Mouse (Mus musculus) embryonic facial prominence, embryonic 12.5 days (tissue): ENCODE results near the gene Rassf3. TPM values are rescaled to one million over a fixed set of nuclear protein-coding genes. Genes with fewer than 3 reads are reported as not detected.
A peak's percentile ranks its signal among the peaks of the same experiment; 100 is the strongest.

ENCODE experiments used
- ATAC-seq: fragments of 200-750 bp; cut with Nextera tagmentation; 2 replicates; pipeline ENCODE4 v1.8.0; 2017; ENCODE audit not compliant: insufficient number of reproducible peaks, insufficient read depth, low FRiP score, low TSS enrichment
- H3K27ac ChIP-seq: fragments of 300-500 bp; sonication (generic); 2 replicates; pipeline ENCODE4 v1.5.1; 2016; ENCODE audit warnings: mild to moderate bottlenecking
- H3K27me3 ChIP-seq: fragments of 300-500 bp; sonication (generic); 2 replicates; pipeline ENCODE4 v1.6.1; 2016; ENCODE audit warnings: mild to moderate bottlenecking, moderate library complexity
- H3K36me3 ChIP-seq: fragments of 300-500 bp; sonication (generic); 2 replicates; pipeline ENCODE4 v1.6.1; 2016; ENCODE audit warnings: mild to moderate bottlenecking
- H3K4me1 ChIP-seq: fragments of 300-500 bp; sonication (generic); 2 replicates; pipeline ENCODE4 v1.6.1; 2016
- H3K4me2 ChIP-seq: fragments of 300-500 bp; sonication (generic); replicated peaks from 2 replicates; pipeline ENCODE4 v1.6.1; 2016; ENCODE audit warnings: mild to moderate bottlenecking, moderate library complexity
- H3K4me3 ChIP-seq: fragments of 300-500 bp; sonication (generic); 2 replicates; pipeline ENCODE4 v1.5.1; 2016; ENCODE audit warnings: mild to moderate bottlenecking
- H3K9ac ChIP-seq: fragments of 300-500 bp; sonication (generic); 2 replicates; pipeline ENCODE4 v1.6.1; 2016; ENCODE audit warnings: mild to moderate bottlenecking, moderate library complexity
- H3K9me3 ChIP-seq: fragments of 300-500 bp; sonication (generic); 2 replicates; pipeline ENCODE4 v1.6.1; 2016; ENCODE audit warnings: mild to moderate bottlenecking, moderate library complexity
- WGBS: fragments of 180-500 bp; shearing (Covaris S2); methylation state at CpG from one replicate; pipeline ENCODE4 v1.1.7; 2016; 5-methylcytosine and 5-hydroxymethylcytosine counted together
- polyA plus RNA-seq: library from polyadenylated mRNA; unstranded; fragments of >200 nt; fragmentation: Nextera tagmentation; extraction: Ambion mirVana; gene quantifications from 2 replicates; pipeline ENCODE4 v1.2.1, GENCODE M21; 2016

Gene Rassf3
- polyA plus RNA-seq: 23.1 and 24.7 TPM in 2 replicates

DNA sequence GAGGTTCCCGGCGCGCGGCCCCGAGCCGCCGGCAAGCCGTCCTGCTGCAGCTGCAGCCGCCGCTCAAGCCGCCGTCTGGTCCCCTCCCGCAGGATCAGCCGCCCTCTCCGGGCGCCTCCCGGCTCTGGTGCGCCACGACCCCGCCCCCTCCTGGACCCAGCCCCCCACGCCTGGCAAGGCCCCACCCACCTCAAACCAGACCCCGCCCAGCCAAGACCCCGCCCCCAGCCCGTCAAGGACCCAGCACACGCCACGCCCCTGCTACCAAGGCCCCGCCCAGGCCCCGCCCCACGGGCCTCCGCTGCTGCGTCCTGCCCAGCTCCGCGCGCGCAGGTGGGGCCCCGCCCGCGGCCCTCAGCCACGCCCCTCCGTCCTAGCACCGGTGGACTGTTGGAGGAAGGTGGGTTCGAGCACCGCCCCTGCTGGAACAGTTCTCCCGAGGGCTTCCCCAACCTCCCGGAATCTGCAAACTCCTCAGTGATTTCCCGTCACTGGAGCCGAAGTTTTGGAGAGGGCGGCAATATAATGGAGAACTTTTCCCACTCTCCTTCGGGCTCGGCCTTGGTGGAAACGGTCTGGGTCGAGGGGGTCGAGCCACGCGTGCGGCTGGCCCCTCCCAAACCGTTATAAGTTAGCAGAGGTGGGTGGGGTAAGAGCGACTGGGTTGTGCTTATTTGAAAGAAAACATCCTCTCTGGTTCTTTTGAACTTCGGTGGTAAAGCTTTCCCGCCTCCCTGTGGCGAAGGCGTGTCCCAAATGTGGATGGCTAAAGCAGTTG is at the start of gene Rassf3:
TSS of gene Rassf3 (minus strand) at position 158 of the 778 bp plus-strand sequence.
- Histone ChIP-seq H3K27ac (peak within 1 kb of the TSS; percentile 89), H3K4me3 (peak within 1 kb of the TSS; percentile 96), H3K36me3 (no peaks in the 10 kb centered on the region), H3K4me2 (peak within 1 kb of the TSS; percentile 85), H3K9ac (peak within 1 kb of the TSS; percentile 95), H3K27me3 (no peaks in the 10 kb centered on the region), H3K9me3 (no peaks in the 10 kb centered on the region), H3K4me1 (peaks cover 33% of the 10 kb centered on the region)
- peak; percentile 93 for ATAC-seq
- 1% methylated on average over 38 of the region's 62 CpGs for WGBS

DNA sequence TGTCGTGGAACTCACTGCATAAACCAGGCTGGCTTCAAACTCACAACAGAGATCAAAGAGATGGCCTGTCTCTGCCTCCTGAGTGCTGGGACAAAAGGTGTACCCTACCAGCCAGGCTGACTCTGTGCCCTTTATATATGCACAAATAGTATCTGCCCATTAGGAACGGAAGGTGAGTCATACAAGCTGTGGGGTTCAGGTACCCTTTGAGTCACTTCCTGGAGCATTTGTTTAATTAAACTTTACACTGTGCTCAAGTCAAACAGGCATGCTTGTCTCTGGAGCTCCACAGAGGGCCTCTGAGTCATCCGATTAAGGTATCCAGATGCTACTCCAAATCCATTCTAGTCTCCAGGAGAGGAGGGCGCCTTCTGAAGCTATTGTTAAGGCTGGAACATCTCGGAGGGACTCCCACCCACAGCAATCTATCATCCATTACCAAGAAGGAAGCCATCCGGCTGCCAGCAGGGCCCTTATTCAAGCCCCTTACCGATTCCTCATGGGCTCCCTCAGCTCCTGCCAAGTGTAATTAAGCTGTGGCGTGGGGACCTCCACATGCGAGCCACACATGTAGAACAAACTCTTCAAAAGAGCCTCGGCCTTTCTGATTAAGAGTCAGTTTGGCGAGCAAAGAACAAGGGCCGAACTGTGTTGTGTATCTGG is 44.9 kb upstream of the Rassf3 start:
- no peaks in the 10 kb centered on the region for H3K36me3 ChIP-seq
- H3K4me1 ChIP-seq: peaks cover 9% of the 10 kb centered on the region; the same call in 1 of the 2 replicates
- H3K27me3 ChIP-seq: no peaks in the 10 kb centered on the region
- ATAC-seq: no peak
- H3K4me2 ChIP-seq: 0 out of 2 replicates have a peak overlapping the region, but pooled peaks have one; percentile 5
- 30% methylated on average over 12 of the region's 12 CpGs for WGBS
- no peaks in the 10 kb centered on the region for H3K9me3 ChIP-seq
- H3K9ac ChIP-seq: no peak overlapping the region
- peak overlapping the region; percentile 52 for H3K27ac ChIP-seq
- H3K4me3 ChIP-seq: no peak overlapping the region

- Histone ChIP-seq H3K4me2 (no peak overlapping the region), H3K9me3 (no peaks in the 10 kb centered on the region), H3K9ac (no peak overlapping the region), H3K4me1 (peaks cover 11% of the 10 kb centered on the region; the same call in 1 of the 2 replicates), H3K4me3 (no peak overlapping the region), H3K27ac (no peak overlapping the region), H3K36me3 (no peaks in the 10 kb centered on the region), H3K27me3 (no peaks in the 10 kb centered on the region)
- no peak for ATAC-seq
- 27% methylated on average over 2 of the region's 2 CpGs for WGBS
Measured at GRCm38 (mm10) chr10:121519710-121520109, 43.6 kb upstream of the Rassf3 start.

- no peak for ATAC-seq
- Histone ChIP-seq H3K36me3 (no peaks in the 10 kb centered on the region), H3K4me1 (peaks cover 7% of the 10 kb centered on the region; the same call in 1 of the 2 replicates), H3K4me3 (no peak overlapping the region), H3K9ac (no peak overlapping the region), H3K27me3 (no peaks in the 10 kb centered on the region), H3K9me3 (no peaks in the 10 kb centered on the region), H3K4me2 (no peak overlapping the region; the same call in 1 of the 2 replicates), H3K27ac (0 out of 2 replicates have a peak overlapping the region, but pooled peaks have one; percentile 36)
- 24% methylated on average over 18 of the region's 18 CpGs for whole genome bisulfite sequencing
Measured at GRCm38 (mm10) chr10:121516008-121516600, 40.0 kb upstream of the Rassf3 start.

DNA sequence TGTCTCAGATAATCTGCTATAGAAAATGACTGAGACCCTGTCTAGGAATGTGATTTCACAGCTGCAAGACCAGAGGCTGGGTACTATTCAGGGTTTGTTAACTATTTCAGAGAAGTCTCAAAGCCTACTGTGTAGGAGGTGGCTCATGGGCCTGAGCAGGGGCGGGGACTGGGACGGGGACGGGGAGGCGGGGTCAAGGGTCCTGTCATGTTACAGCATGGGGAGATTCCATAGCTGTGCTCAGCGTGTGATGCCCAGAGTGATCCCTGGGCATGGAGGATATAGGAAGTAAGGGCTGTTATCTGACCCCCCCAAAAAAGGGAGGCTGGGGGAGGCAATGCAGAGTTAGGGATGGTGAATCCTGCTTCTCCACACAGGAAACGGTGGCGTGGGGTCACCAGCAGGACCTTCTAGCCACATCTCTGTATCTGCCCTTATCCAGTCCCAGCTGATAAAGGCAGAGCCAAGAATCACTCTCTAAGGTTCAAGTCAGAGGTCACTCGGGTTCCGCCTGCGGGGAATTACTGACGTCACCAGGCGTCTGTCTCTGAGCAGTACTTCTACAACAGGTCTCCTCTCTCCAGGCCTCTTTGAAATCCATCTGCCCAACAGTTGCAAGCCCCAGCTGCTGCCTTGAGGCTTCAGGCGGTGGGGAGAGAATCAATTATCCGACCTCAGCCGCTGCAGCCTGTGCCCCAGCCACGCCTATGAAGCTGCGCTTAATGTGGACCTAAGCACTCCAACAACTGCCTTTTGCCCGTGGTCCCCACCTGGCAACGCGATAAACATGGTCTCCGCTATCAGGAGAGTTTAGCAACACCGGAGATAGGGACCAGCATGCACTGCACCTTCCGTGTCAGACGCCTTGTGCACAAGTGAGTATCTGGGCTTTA is 33.9 kb upstream of the Rassf3 start:
- H3K36me3 ChIP-seq: no peaks in the 10 kb centered on the region
- peak; percentile 38; the same call in 1 of the 2 replicates for ATAC-seq
- 12% methylated on average over 24 of the region's 24 CpGs for WGBS
- no peaks in the 10 kb centered on the region for H3K27me3 ChIP-seq
- H3K4me2 ChIP-seq: peak overlapping the region; percentile 23; the same call in 1 of the 2 replicates
- H3K4me1 ChIP-seq: peaks cover 36% of the 10 kb centered on the region
- H3K9me3 ChIP-seq: no peaks in the 10 kb centered on the region
- peak overlapping the region; percentile 17 for H3K27ac ChIP-seq
- no peak overlapping the region for H3K9ac ChIP-seq
- no peak overlapping the region for H3K4me3 ChIP-seq

DNA sequence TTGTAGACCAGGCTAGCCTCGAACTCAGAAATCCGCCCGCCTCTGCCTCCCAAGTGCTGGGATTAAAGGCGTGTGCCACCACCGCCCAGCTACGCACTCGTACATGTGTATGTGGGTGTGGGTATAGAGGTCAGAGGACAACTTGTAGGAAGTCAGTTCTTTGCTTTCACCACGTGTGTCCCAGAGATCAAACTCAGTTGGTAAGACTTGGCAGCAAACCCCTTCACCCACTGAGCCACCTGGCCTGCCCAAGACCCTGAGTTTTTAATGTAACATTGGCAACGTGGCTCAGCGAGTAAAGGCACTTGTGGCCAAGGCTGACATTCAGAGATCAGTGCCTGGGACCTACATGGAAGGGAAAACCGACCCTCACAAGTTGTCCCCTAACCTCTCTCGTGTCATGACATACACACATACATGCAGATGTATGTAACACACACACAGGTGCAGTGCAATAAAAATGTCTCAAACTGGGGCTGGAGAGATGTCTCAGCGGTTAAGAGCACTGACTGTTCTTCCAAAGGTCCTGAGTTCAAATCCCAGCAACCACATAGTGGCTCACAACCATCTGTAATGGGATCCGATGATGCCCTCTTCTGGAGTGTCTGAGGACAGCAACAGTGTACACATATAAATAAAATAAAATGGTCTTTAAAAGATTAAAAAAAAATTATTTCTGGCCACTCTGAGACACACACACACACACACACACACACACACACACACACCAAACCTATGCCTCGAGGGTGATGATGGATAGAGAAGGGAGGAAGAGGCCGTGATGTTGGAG is 31.8 kb upstream of the Rassf3 start:
- H3K27ac ChIP-seq: 0 out of 2 replicates have a peak overlapping the region, but pooled peaks have one; percentile 86
- 89% methylated on average over 16 of the region's 16 CpGs for WGBS
- no peak for ATAC-seq

GRCm38 (mm10) chr10:121506731-121507583 is 30.8 kb upstream of the Rassf3 start:
- peaks cover 41% of the 10 kb centered on the region for H3K4me1 ChIP-seq
- peak; percentile 55; the same call in 1 of the 2 replicates for ATAC-seq
- 22% methylated on average over 29 of the region's 29 CpGs for WGBS
- no peak overlapping the region for H3K4me3 ChIP-seq
- H3K9ac ChIP-seq: no peak overlapping the region
- H3K9me3 ChIP-seq: no peaks in the 10 kb centered on the region
- peak overlapping the region; percentile 19; the same call in 1 of the 2 replicates for H3K4me2 ChIP-seq
- H3K27ac ChIP-seq: peak overlapping the region; percentile 86
- no peaks in the 10 kb centered on the region for H3K36me3 ChIP-seq
- no peaks in the 10 kb centered on the region for H3K27me3 ChIP-seq

More for the DNA sequence above, 31.8 kb upstream of the Rassf3 start:
- Histone ChIP-seq H3K4me1 (peaks cover 41% of the 10 kb centered on the region), H3K36me3 (no peaks in the 10 kb centered on the region), H3K4me3 (no peak overlapping the region), H3K9me3 (no peaks in the 10 kb centered on the region), H3K27me3 (no peaks in the 10 kb centered on the region), H3K9ac (no peak overlapping the region), H3K4me2 (no peak overlapping the region)

- Histone ChIP-seq H3K9me3 (no peaks in the 10 kb centered on the region), H3K4me3 (peak overlapping the region; percentile 26), H3K4me1 (peaks cover 40% of the 10 kb centered on the region), H3K27ac (peak overlapping the region; percentile 86), H3K9ac (no peak overlapping the region), H3K36me3 (no peaks in the 10 kb centered on the region), H3K27me3 (no peaks in the 10 kb centered on the region), H3K4me2 (peak overlapping the region; percentile 43)
- 29% methylated on average over 7 of the region's 7 CpGs for WGBS
- no peak for ATAC-seq
Measured at GRCm38 (mm10) chr10:121505929-121506328, 29.8 kb upstream of the Rassf3 start.

DNA sequence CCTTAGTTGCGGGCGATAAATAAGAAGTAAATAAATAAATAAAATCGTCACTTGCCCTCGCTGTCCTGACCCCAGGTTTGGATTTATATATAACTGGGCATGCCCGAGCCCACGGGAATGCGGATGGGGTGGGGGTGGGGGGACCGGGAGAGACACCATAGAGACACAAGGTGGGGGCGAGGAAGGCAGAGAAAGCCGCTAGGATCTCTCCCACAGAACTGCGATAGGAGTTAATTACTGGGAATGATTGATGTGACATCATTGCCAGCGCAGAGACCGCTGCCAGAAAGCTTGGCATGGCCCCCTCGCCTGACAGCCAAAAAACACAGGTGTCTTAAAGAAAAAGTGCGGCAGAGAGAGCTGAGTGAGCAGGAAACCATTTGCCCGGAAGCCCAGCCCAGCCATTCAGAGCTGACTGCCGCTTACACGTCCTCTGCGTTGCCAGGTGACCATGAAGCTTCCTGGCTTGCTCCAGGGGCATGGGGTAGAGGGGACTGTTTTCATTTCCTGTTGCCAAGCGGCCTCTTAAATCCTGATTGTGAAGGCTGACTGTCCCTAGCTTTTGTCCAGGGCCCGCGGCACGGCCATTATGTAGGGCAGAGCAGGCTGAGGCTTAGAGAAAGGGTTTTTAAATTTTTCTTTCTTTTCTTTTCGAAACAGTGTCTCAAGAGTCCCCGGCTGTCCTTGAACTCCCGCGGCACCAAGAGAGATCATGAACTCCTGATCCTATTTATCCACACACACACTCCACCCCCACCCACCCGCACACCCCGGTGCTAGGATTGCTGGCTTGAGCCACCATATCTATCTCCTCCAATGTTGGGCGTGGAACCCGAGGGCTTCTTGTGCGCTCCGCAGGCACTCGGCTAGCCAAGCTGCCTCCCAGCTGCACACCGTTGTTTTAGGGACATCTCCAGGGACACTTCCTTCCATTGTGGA is 29.1 kb upstream of the Rassf3 start:
- no peaks in the 10 kb centered on the region for H3K27me3 ChIP-seq
- peak overlapping the region; percentile 82 for H3K27ac ChIP-seq
- no peaks in the 10 kb centered on the region for H3K9me3 ChIP-seq
- peak overlapping the region; percentile 26 for H3K4me3 ChIP-seq
- ATAC-seq: peak; percentile 30; the same call in 1 of the 2 replicates
- peaks cover 33% of the 10 kb centered on the region for H3K4me1 ChIP-seq
- 22% methylated on average over 35 of the region's 35 CpGs for WGBS
- H3K9ac ChIP-seq: no peak overlapping the region; the same call in 1 of the 2 replicates
- peak overlapping the region; percentile 43 for H3K4me2 ChIP-seq
- H3K36me3 ChIP-seq: no peaks in the 10 kb centered on the region
